Mouse (Mus musculus): ENCODE measurements around the gene Tgif1. TPM values are rescaled to one million over a fixed set of nuclear protein-coding genes. Genes with fewer than 3 reads are reported as not detected.
A peak's percentile ranks its signal among the peaks of the same experiment; 100 is the strongest.
"Not testable (repeated sequence)": the region's sequence is repeated elsewhere in the genome, so short reads cannot be mapped to it uniquely, and the experiment has no call there.

The Tgif1 gene
- total RNA-seq, 1 experiment = 74.6 TPM

- no peaks in the 10 kb centered on the region for H3K9me3 ChIP-seq (ENCODE audit: control insufficient read depth, insufficient read depth, low read depth, low read length)
- in situ Hi-C loops (cut with MboI; ENCODE audit: low sequenced_read_pairs in 2 of 2, unreplicated experiment in 2 of 2) = no loop called here
- peak overlapping the region; percentile 100 for H3K27ac ChIP-seq (ENCODE audit: insufficient read depth, low read depth, low read length, poor library complexity, severe bottlenecking)
- H3K4me3 ChIP-seq (ENCODE audit: insufficient read depth in 1 of 2, low read depth in 1 of 2, low read length in 2 of 2, poor library complexity in 1 of 2, severe bottlenecking in 1 of 2) = peak overlapping the region; percentile 58 to 65
- TF ChIP-seq ZC3H11A (IDR thresholded peaks at IDR 0.05; ENCODE audit: borderline replicate concordance, low read depth, low read length) (no peak), HCFC1 (IDR thresholded peaks at IDR 0.05; ENCODE audit: borderline replicate concordance, insufficient read depth, low read length) (0 out of 2 replicates have a peak, but pooled peaks have one; percentile 18), MAFK (IDR thresholded peaks at IDR 0.05; ENCODE audit: insufficient read depth, low read depth, low read length) (no peak), CHD2 (IDR thresholded peaks at IDR 0.05; ENCODE audit: low read depth, low read length) (no peak; the same call in 1 of the 2 replicates), ZNF384 (IDR thresholded peaks at IDR 0.05; ENCODE audit: low read depth, low read length) (no peak)
- peak overlapping the region; percentile 70 for H3K9ac ChIP-seq (ENCODE audit: insufficient read depth, low read depth, low read length, poor library complexity, severe bottlenecking)
- no peak for DNase-seq (ENCODE audit: low read depth, low spot score)
- H3K36me3 ChIP-seq (ENCODE audit: control insufficient read depth, insufficient read depth, low read length, poor library complexity, severe bottlenecking) = peaks cover 4% of the 10 kb centered on the region; the same call in 1 of the 2 replicates
- peaks cover 9 to 16% of the 10 kb centered on the region in 2 experiments for H3K4me1 ChIP-seq (ENCODE audit: control insufficient read depth in 2 of 2, insufficient read depth in 2 of 2, low read length in 2 of 2, poor library complexity in 1 of 2)
Observed at GRCm38 (mm10) chr17:70829943-70830715, 23.2 kb downstream of the Tgif1 start.

- Histone ChIP-seq H3K27ac (ENCODE audit: insufficient read depth, low read depth, low read length, poor library complexity, severe bottlenecking) (peak overlapping the region; percentile 100), H3K9me3 (ENCODE audit: control insufficient read depth, insufficient read depth, low read depth, low read length) (no peaks in the 10 kb centered on the region), H3K36me3 (ENCODE audit: control insufficient read depth, insufficient read depth, low read length, poor library complexity, severe bottlenecking) (peaks cover 4% of the 10 kb centered on the region; the same call in 1 of the 2 replicates), H3K4me3 (ENCODE audit: insufficient read depth in 1 of 2, low read depth in 1 of 2, low read length in 2 of 2, poor library complexity in 1 of 2, severe bottlenecking in 1 of 2) (peak overlapping the region in 1 of 2 experiments; percentile 20; a peak in 3 of 4 replicates), H3K4me1 (ENCODE audit: control insufficient read depth in 2 of 2, insufficient read depth in 2 of 2, low read length in 2 of 2, poor library complexity in 1 of 2) (peaks cover 9 to 16% of the 10 kb centered on the region in 2 experiments), H3K9ac (ENCODE audit: insufficient read depth, low read depth, low read length, poor library complexity, severe bottlenecking) (peak overlapping the region; percentile 58)
- peak; percentile 85 for TF ChIP-seq MAFK (IDR thresholded peaks at IDR 0.05; ENCODE audit: insufficient read depth, low read depth, low read length)
- TF ChIP-seq HCFC1 (IDR thresholded peaks at IDR 0.05; ENCODE audit: borderline replicate concordance, insufficient read depth, low read length) = no peak
- no peak for TF ChIP-seq CHD2 (IDR thresholded peaks at IDR 0.05; ENCODE audit: low read depth, low read length)
- in situ Hi-C loops (cut with MboI; ENCODE audit: low sequenced_read_pairs in 2 of 2, unreplicated experiment in 2 of 2) = no loop called here
- no peak for DNase-seq (ENCODE audit: low read depth, low spot score)
Observed at GRCm38 (mm10) chr17:70829217-70829616, 24.1 kb downstream of the Tgif1 start.

DNA sequence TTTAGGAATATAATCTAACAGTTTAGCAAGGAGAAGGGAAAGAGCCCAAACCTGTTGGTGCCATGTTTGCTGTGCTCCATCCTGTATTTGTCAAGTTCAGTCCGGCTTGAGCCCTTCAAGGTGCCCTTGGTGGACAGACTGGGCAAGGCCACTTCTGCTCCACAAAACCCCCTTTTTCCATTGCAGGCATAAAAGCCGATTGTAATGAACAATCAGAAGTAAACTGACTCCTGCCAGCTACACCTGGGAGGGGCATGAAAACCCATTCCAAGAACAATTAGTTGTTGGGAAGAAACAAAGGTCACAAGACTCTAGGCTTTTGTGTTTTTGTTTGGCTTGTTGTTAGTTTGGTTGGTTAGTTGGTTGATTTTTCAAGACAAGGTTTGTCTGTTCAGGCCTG is 24.8 kb downstream of the Tgif1 start:
- H3K4me3 ChIP-seq (ENCODE audit: insufficient read depth in 1 of 2, low read depth in 1 of 2, low read length in 2 of 2, poor library complexity in 1 of 2, severe bottlenecking in 1 of 2) = peak overlapping the region; percentile 8 to 20
- H3K9ac ChIP-seq (ENCODE audit: insufficient read depth, low read depth, low read length, poor library complexity, severe bottlenecking) = peak overlapping the region; percentile 74
- H3K9me3 ChIP-seq (ENCODE audit: control insufficient read depth, insufficient read depth, low read depth, low read length) = no peaks in the 10 kb centered on the region
- in situ Hi-C loops (cut with MboI; ENCODE audit: low sequenced_read_pairs in 2 of 2, unreplicated experiment in 2 of 2) = no loop called here
- TF ChIP-seq HCFC1 (IDR thresholded peaks at IDR 0.05; ENCODE audit: borderline replicate concordance, insufficient read depth, low read length) (peak; percentile 5; the same call in 1 of the 2 replicates), ZC3H11A (IDR thresholded peaks at IDR 0.05; ENCODE audit: borderline replicate concordance, low read depth, low read length) (no peak), MAFK (IDR thresholded peaks at IDR 0.05; ENCODE audit: insufficient read depth, low read depth, low read length) (no peak), ZNF384 (IDR thresholded peaks at IDR 0.05; ENCODE audit: low read depth, low read length) (no peak), CHD2 (IDR thresholded peaks at IDR 0.05; ENCODE audit: low read depth, low read length) (0 out of 2 replicates have a peak, but pooled peaks have one; percentile 0)
- peak; percentile 85 for DNase-seq (ENCODE audit: low read depth, low spot score)
- H3K27ac ChIP-seq (ENCODE audit: insufficient read depth, low read depth, low read length, poor library complexity, severe bottlenecking) = peak overlapping the region; percentile 100
- peaks cover 4% of the 10 kb centered on the region; the same call in 1 of the 2 replicates for H3K36me3 ChIP-seq (ENCODE audit: control insufficient read depth, insufficient read depth, low read length, poor library complexity, severe bottlenecking)
- H3K4me1 ChIP-seq (ENCODE audit: control insufficient read depth in 2 of 2, insufficient read depth in 2 of 2, low read length in 2 of 2, poor library complexity in 1 of 2) = peaks cover 9 to 16% of the 10 kb centered on the region in 2 experiments

DNA sequence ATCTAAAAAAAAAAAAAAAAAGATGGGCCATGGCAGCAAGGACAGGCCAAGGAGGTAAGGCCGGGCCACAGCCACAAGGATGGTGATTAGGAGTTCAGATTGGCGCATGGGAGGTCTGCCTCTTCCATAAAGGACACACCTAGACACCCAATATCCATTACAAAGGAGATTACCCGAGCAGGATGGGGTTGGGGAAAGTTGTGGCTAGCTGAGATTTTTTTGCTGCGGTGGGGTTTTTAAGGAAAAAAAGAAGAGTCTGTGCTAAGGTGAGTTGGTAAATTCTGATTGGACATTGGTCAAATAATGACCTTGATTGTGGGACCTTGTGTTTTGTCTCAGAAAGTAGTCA is 25.2 kb downstream of the Tgif1 start:
- TF ChIP-seq ZNF384 (IDR thresholded peaks at IDR 0.05; ENCODE audit: low read depth, low read length) = peak; percentile 92
- no peak; the same call in 1 of the 2 replicates for TF ChIP-seq CHD2 (IDR thresholded peaks at IDR 0.05; ENCODE audit: low read depth, low read length)
- TF ChIP-seq MAFK (IDR thresholded peaks at IDR 0.05; ENCODE audit: insufficient read depth, low read depth, low read length) = peak; percentile 83
- TF ChIP-seq ZC3H11A (IDR thresholded peaks at IDR 0.05; ENCODE audit: borderline replicate concordance, low read depth, low read length) = no peak
- Histone ChIP-seq H3K9me3 (ENCODE audit: control insufficient read depth, insufficient read depth, low read depth, low read length) (no peaks in the 10 kb centered on the region), H3K4me3 (ENCODE audit: insufficient read depth in 1 of 2, low read depth in 1 of 2, low read length in 2 of 2, poor library complexity in 1 of 2, severe bottlenecking in 1 of 2) (peak overlapping the region; percentile 8 to 20), H3K9ac (ENCODE audit: insufficient read depth, low read depth, low read length, poor library complexity, severe bottlenecking) (peak overlapping the region; percentile 74; the same call in 1 of the 2 replicates), H3K36me3 (ENCODE audit: control insufficient read depth, insufficient read depth, low read length, poor library complexity, severe bottlenecking) (peaks cover 4% of the 10 kb centered on the region; the same call in 1 of the 2 replicates), H3K27ac (ENCODE audit: insufficient read depth, low read depth, low read length, poor library complexity, severe bottlenecking) (peak overlapping the region; percentile 100), H3K4me1 (ENCODE audit: control insufficient read depth in 2 of 2, insufficient read depth in 2 of 2, low read length in 2 of 2, poor library complexity in 1 of 2) (peaks cover 9 to 18% of the 10 kb centered on the region in 2 experiments)
- peak; percentile 88 for DNase-seq (ENCODE audit: low read depth, low spot score)
- in situ Hi-C loops (cut with MboI; ENCODE audit: low sequenced_read_pairs in 2 of 2, unreplicated experiment in 2 of 2) = no loop called here

GRCm38 (mm10) chr17:70827463-70828179 is 25.7 kb downstream of the Tgif1 start:
- peaks cover 9 to 20% of the 10 kb centered on the region in 2 experiments for H3K4me1 ChIP-seq (ENCODE audit: control insufficient read depth in 2 of 2, insufficient read depth in 2 of 2, low read length in 2 of 2, poor library complexity in 1 of 2)
- H3K9me3 ChIP-seq (ENCODE audit: control insufficient read depth, insufficient read depth, low read depth, low read length); DNase-seq (ENCODE audit: low read depth, low spot score); in situ Hi-C loops (cut with MboI; ENCODE audit: low sequenced_read_pairs in 2 of 2, unreplicated experiment in 2 of 2); H3K36me3 ChIP-seq (ENCODE audit: control insufficient read depth, insufficient read depth, low read length, poor library complexity, severe bottlenecking): not testable (repeated sequence)
- H3K9ac ChIP-seq (ENCODE audit: insufficient read depth, low read depth, low read length, poor library complexity, severe bottlenecking) = peak overlapping the region; percentile 53; the same call in 1 of the 2 replicates
- peak overlapping the region in 1 of 2 experiments; percentile 19; a peak in 1 of 4 replicates for H3K4me3 ChIP-seq (ENCODE audit: insufficient read depth in 1 of 2, low read depth in 1 of 2, low read length in 2 of 2, poor library complexity in 1 of 2, severe bottlenecking in 1 of 2)
- H3K27ac ChIP-seq (ENCODE audit: insufficient read depth, low read depth, low read length, poor library complexity, severe bottlenecking) = peak overlapping the region; percentile 100
